Mouse (Mus musculus): Measurements from ENCODE around the gene Faf1. TPM values are rescaled to one million over a fixed set of nuclear protein-coding genes. Genes with fewer than 3 reads are reported as not detected.

The Faf1 gene
- polyA plus RNA-seq, 1 experiment from 2014 or later, result 42.2 TPM

GRCm38 (mm10) chr4:109792331-109792730 lies 115.9 kb downstream of the Faf1 start:
- no peaks in the 10 kb centered on the region for H3K36me3 ChIP-seq (ENCODE audit: control insufficient read depth, insufficient read depth, low read length)
- no peaks in the 10 kb centered on the region for H3K9me3 ChIP-seq (ENCODE audit: control insufficient read depth, low read length)
- no peaks in the 10 kb centered on the region for H3K4me1 ChIP-seq (ENCODE audit: control insufficient read depth, insufficient read depth, low read length)
- no peak overlapping the region for H3K27ac ChIP-seq (ENCODE audit: low read depth, low read length)
- WGBS, result 49% methylated on average over 2 of the region's 2 CpGs
- no peak overlapping the region for H3K4me2 ChIP-seq (ENCODE audit: low read depth, low read length)
- no peak overlapping the region for H3K4me3 ChIP-seq (ENCODE audit: low read depth, low read length)
- no peak for ATAC-seq (ENCODE audit: low read depth)
- H3K27me3 ChIP-seq (ENCODE audit: control insufficient read depth, insufficient read depth, low read length), result no peaks in the 10 kb centered on the region
- H3K9ac ChIP-seq (replicated peaks; ENCODE audit: low read depth, low read length), result no peak overlapping the region

- no peak overlapping the region for H3K4me3 ChIP-seq (ENCODE audit: low read depth, low read length)
- no peaks in the 10 kb centered on the region for H3K4me1 ChIP-seq (ENCODE audit: control insufficient read depth, insufficient read depth, low read length)
- no peaks in the 10 kb centered on the region for H3K36me3 ChIP-seq (ENCODE audit: control insufficient read depth, insufficient read depth, low read length)
- WGBS, result 95% methylated on average over 2 of the region's 2 CpGs
- no peak overlapping the region for H3K4me2 ChIP-seq (ENCODE audit: low read depth, low read length)
- no peaks in the 10 kb centered on the region for H3K27me3 ChIP-seq (ENCODE audit: control insufficient read depth, insufficient read depth, low read length)
- no peak for ATAC-seq (ENCODE audit: low read depth)
- no peak overlapping the region for H3K27ac ChIP-seq (ENCODE audit: low read depth, low read length)
- no peaks in the 10 kb centered on the region for H3K9me3 ChIP-seq (ENCODE audit: control insufficient read depth, low read length)
- no peak overlapping the region for H3K9ac ChIP-seq (replicated peaks; ENCODE audit: low read depth, low read length)
Observed at GRCm38 (mm10) chr4:109793072-109793471, 116.7 kb downstream of the Faf1 start.

GRCm38 (mm10) chr4:109797511-109798182 lies 121.3 kb downstream of the Faf1 start:
- H3K36me3 ChIP-seq (ENCODE audit: control insufficient read depth, insufficient read depth, low read length), result no peaks in the 10 kb centered on the region
- H3K9ac ChIP-seq (replicated peaks; ENCODE audit: low read depth, low read length), result no peak overlapping the region
- H3K4me1 ChIP-seq (ENCODE audit: control insufficient read depth, insufficient read depth, low read length), result no peaks in the 10 kb centered on the region
- no peak overlapping the region for H3K27ac ChIP-seq (ENCODE audit: low read depth, low read length)
- H3K4me3 ChIP-seq (ENCODE audit: low read depth, low read length), result no peak overlapping the region
- no peaks in the 10 kb centered on the region for H3K9me3 ChIP-seq (ENCODE audit: control insufficient read depth, low read length)
- no peak for ATAC-seq (ENCODE audit: low read depth)
- no peaks in the 10 kb centered on the region for H3K27me3 ChIP-seq (ENCODE audit: control insufficient read depth, insufficient read depth, low read length)
- H3K4me2 ChIP-seq (ENCODE audit: low read depth, low read length), result no peak overlapping the region
- 85% methylated on average over 10 of the region's 10 CpGs for WGBS

- H3K9me3 ChIP-seq (ENCODE audit: control insufficient read depth, low read length), result no peaks in the 10 kb centered on the region
- H3K4me1 ChIP-seq (ENCODE audit: control insufficient read depth, insufficient read depth, low read length), result no peaks in the 10 kb centered on the region
- H3K9ac ChIP-seq (replicated peaks; ENCODE audit: low read depth, low read length), result no peak overlapping the region
- ATAC-seq (ENCODE audit: low read depth), result peak; percentile 44; the same call in 1 of the 2 replicates
- WGBS, result 45% methylated on average over 5 of the region's 5 CpGs
- H3K4me3 ChIP-seq (ENCODE audit: low read depth, low read length), result no peak overlapping the region
- no peaks in the 10 kb centered on the region for H3K36me3 ChIP-seq (ENCODE audit: control insufficient read depth, insufficient read depth, low read length)
- no peaks in the 10 kb centered on the region for H3K27me3 ChIP-seq (ENCODE audit: control insufficient read depth, insufficient read depth, low read length)
- H3K27ac ChIP-seq (ENCODE audit: low read depth, low read length), result no peak overlapping the region
- no peak overlapping the region for H3K4me2 ChIP-seq (ENCODE audit: low read depth, low read length)
Observed at GRCm38 (mm10) chr4:109806408-109806807, 130.0 kb downstream of the Faf1 start.

GRCm38 (mm10) chr4:109815161-109815560 lies 138.8 kb downstream of the Faf1 start:
- no peak for ATAC-seq (ENCODE audit: low read depth)
- H3K4me2 ChIP-seq (ENCODE audit: low read depth, low read length), result no peak overlapping the region
- no peak overlapping the region for H3K9ac ChIP-seq (replicated peaks; ENCODE audit: low read depth, low read length)
- no peak overlapping the region for H3K27ac ChIP-seq (ENCODE audit: low read depth, low read length)
- 80% methylated on average over 1 of the region's 1 CpGs for WGBS
- no peaks in the 10 kb centered on the region for H3K4me1 ChIP-seq (ENCODE audit: control insufficient read depth, insufficient read depth, low read length)
- H3K27me3 ChIP-seq (ENCODE audit: control insufficient read depth, insufficient read depth, low read length), result no peaks in the 10 kb centered on the region
- H3K9me3 ChIP-seq (ENCODE audit: control insufficient read depth, low read length), result no peaks in the 10 kb centered on the region
- no peak overlapping the region for H3K4me3 ChIP-seq (ENCODE audit: low read depth, low read length)
- no peaks in the 10 kb centered on the region for H3K36me3 ChIP-seq (ENCODE audit: control insufficient read depth, insufficient read depth, low read length)

GRCm38 (mm10) chr4:109815592-109815991 lies 139.2 kb downstream of the Faf1 start:
- WGBS, result 77% methylated on average over 1 of the region's 1 CpGs
- no peak overlapping the region for H3K9ac ChIP-seq (replicated peaks; ENCODE audit: low read depth, low read length)
- H3K4me3 ChIP-seq (ENCODE audit: low read depth, low read length), result no peak overlapping the region
- H3K27ac ChIP-seq (ENCODE audit: low read depth, low read length), result no peak overlapping the region
- H3K27me3 ChIP-seq (ENCODE audit: control insufficient read depth, insufficient read depth, low read length), result no peaks in the 10 kb centered on the region
- H3K9me3 ChIP-seq (ENCODE audit: control insufficient read depth, low read length), result no peaks in the 10 kb centered on the region
- H3K4me1 ChIP-seq (ENCODE audit: control insufficient read depth, insufficient read depth, low read length), result no peaks in the 10 kb centered on the region
- H3K4me2 ChIP-seq (ENCODE audit: low read depth, low read length), result no peak overlapping the region
- H3K36me3 ChIP-seq (ENCODE audit: control insufficient read depth, insufficient read depth, low read length), result no peaks in the 10 kb centered on the region
- ATAC-seq (ENCODE audit: low read depth), result no peak

GRCm38 (mm10) chr4:109819455-109819854 lies 143.1 kb downstream of the Faf1 start:
- H3K27ac ChIP-seq (ENCODE audit: low read depth, low read length), result no peak overlapping the region

GRCm38 (mm10) chr4:109829800-109830199 lies 153.4 kb downstream of the Faf1 start:
- no peaks in the 10 kb centered on the region for H3K27me3 ChIP-seq (ENCODE audit: control insufficient read depth, insufficient read depth, low read length)
- H3K9ac ChIP-seq (replicated peaks; ENCODE audit: low read depth, low read length), result no peak overlapping the region
- no peaks in the 10 kb centered on the region for H3K9me3 ChIP-seq (ENCODE audit: control insufficient read depth, low read length)
- H3K4me1 ChIP-seq (ENCODE audit: control insufficient read depth, insufficient read depth, low read length), result no peaks in the 10 kb centered on the region
- H3K4me3 ChIP-seq (ENCODE audit: low read depth, low read length), result no peak overlapping the region
- H3K27ac ChIP-seq (ENCODE audit: low read depth, low read length), result no peak overlapping the region
- H3K4me2 ChIP-seq (ENCODE audit: low read depth, low read length), result no peak overlapping the region
- ATAC-seq (ENCODE audit: low read depth), result no peak
- H3K36me3 ChIP-seq (ENCODE audit: control insufficient read depth, insufficient read depth, low read length), result no peaks in the 10 kb centered on the region
- 96% methylated on average over 3 of the region's 3 CpGs for WGBS

More at GRCm38 (mm10) chr4:109819455-109819854, 143.1 kb downstream of the Faf1 start:
- H3K9me3 ChIP-seq (ENCODE audit: control insufficient read depth, low read length), result no peaks in the 10 kb centered on the region
- H3K27me3 ChIP-seq (ENCODE audit: control insufficient read depth, insufficient read depth, low read length), result no peaks in the 10 kb centered on the region
- no peak overlapping the region for H3K9ac ChIP-seq (replicated peaks; ENCODE audit: low read depth, low read length)
- H3K4me1 ChIP-seq (ENCODE audit: control insufficient read depth, insufficient read depth, low read length), result no peaks in the 10 kb centered on the region
- ATAC-seq (ENCODE audit: low read depth), result no peak
- H3K4me3 ChIP-seq (ENCODE audit: low read depth, low read length), result no peak overlapping the region
- H3K4me2 ChIP-seq (ENCODE audit: low read depth, low read length), result no peak overlapping the region
- H3K36me3 ChIP-seq (ENCODE audit: control insufficient read depth, insufficient read depth, low read length), result no peaks in the 10 kb centered on the region

- no peaks in the 10 kb centered on the region for H3K9me3 ChIP-seq (ENCODE audit: control insufficient read depth, low read length)
- H3K4me2 ChIP-seq (ENCODE audit: low read depth, low read length), result no peak overlapping the region
- no peak overlapping the region for H3K9ac ChIP-seq (replicated peaks; ENCODE audit: low read depth, low read length)
- H3K36me3 ChIP-seq (ENCODE audit: control insufficient read depth, insufficient read depth, low read length), result no peaks in the 10 kb centered on the region
- H3K4me3 ChIP-seq (ENCODE audit: low read depth, low read length), result no peak overlapping the region
- 0 out of 2 replicates have a peak, but pooled peaks cover 2% of the 10 kb centered on the region for H3K4me1 ChIP-seq (ENCODE audit: control insufficient read depth, insufficient read depth, low read length)
- H3K27ac ChIP-seq (ENCODE audit: low read depth, low read length), result no peak overlapping the region
- no peaks in the 10 kb centered on the region for H3K27me3 ChIP-seq (ENCODE audit: control insufficient read depth, insufficient read depth, low read length)
- WGBS, result 87% methylated on average over 3 of the region's 3 CpGs
- ATAC-seq (ENCODE audit: low read depth), result no peak
Observed at GRCm38 (mm10) chr4:109857851-109858250, 181.5 kb downstream of the Faf1 start.
